Mouse (Mus musculus): Measurements from ENCODE around the gene Casq2.

The Casq2 gene

GRCm38 (mm10) chr3:102194291-102195051, 108.3 kb downstream of the Casq2 start:
- DNase-seq (ENCODE audit: low read depth) = no peak

GRCm38 (mm10) chr3:102195762-102196161, 109.5 kb downstream of the Casq2 start:
- DNase-seq (ENCODE audit: low read depth) = no peak

Data from naive thymus-derived CD4-positive, alpha-beta T cell, adult 2 months (primary cell).